Mouse (Mus musculus) kidney, adult 11 months (tissue): ENCODE measurements at regions not wholly inside any gene's neighbourhood (a gene's known extent, or its start where the extent isn't known, plus 50 kb on each side); places are given as distances from the start of the nearest gene placed in this dataset.
"Not testable (repeated sequence)": the region's sequence is repeated elsewhere in the genome, so short reads cannot be mapped to it uniquely, and the experiment has no call there.

Source experiments
- DNase-seq: peaks from one replicate; pipeline ENCODE4 v3.0.0; 2022

GRCm38 (mm10) chr7:111168546-111169233, 85.9 kb upstream of the Eif4g2 start:
- DNase-seq = not testable (repeated sequence)

GRCm38 (mm10) chr7:111164994-111165393, 82.2 kb upstream of the Eif4g2 start:
- DNase-seq = no peak

- no peak for DNase-seq
Measured at GRCm38 (mm10) chr7:111164276-111164675, 81.4 kb upstream of the Eif4g2 start.

- no peak for DNase-seq
Measured at GRCm38 (mm10) chr7:111163861-111164260, 81.0 kb upstream of the Eif4g2 start.

- DNase-seq = no peak
Measured at GRCm38 (mm10) chr7:111163321-111163720, 80.5 kb upstream of the Eif4g2 start.

- DNase-seq = no peak
Measured at GRCm38 (mm10) chr7:111158791-111159286, 76.0 kb upstream of the Eif4g2 start.

- no peak for DNase-seq
Measured at GRCm38 (mm10) chr7:111157754-111158325, 75.0 kb upstream of the Eif4g2 start.

GRCm38 (mm10) chr7:111157287-111157686, 74.5 kb upstream of the Eif4g2 start:
- DNase-seq = peak; percentile 15

- DNase-seq = peak; percentile 58
Measured at GRCm38 (mm10) chr7:111156472-111157231, 73.8 kb upstream of the Eif4g2 start.

GRCm38 (mm10) chr7:111155995-111156394, 73.2 kb upstream of the Eif4g2 start:
- DNase-seq = no peak

GRCm38 (mm10) chr7:111154217-111154616, 71.4 kb upstream of the Eif4g2 start:
- no peak for DNase-seq

GRCm38 (mm10) chr7:111150540-111150939, 67.7 kb upstream of the Eif4g2 start:
- DNase-seq = no peak

- no peak for DNase-seq
Measured at GRCm38 (mm10) chr7:111150115-111150514, 67.3 kb upstream of the Eif4g2 start.

GRCm38 (mm10) chr7:111147593-111147992, 64.8 kb upstream of the Eif4g2 start:
- DNase-seq = no peak

GRCm38 (mm10) chr7:111146670-111147069, 63.8 kb upstream of the Eif4g2 start:
- no peak for DNase-seq

- no peak for DNase-seq
Measured at GRCm38 (mm10) chr7:111144216-111144615, 61.4 kb upstream of the Eif4g2 start.

GRCm38 (mm10) chr7:111141285-111141965, 58.6 kb upstream of the Eif4g2 start:
- DNase-seq = no peak

GRCm38 (mm10) chr7:111138038-111138437, 55.2 kb upstream of the Eif4g2 start:
- DNase-seq = no peak

- no peak for DNase-seq
Measured at GRCm38 (mm10) chr7:111136066-111136639, 53.3 kb upstream of the Eif4g2 start.

- no peak for DNase-seq
Measured at GRCm38 (mm10) chr7:111134496-111134895, 51.7 kb upstream of the Eif4g2 start.
